Mouse (Mus musculus) ES-Bruce4 (cell line): ENCODE data around the gene Prkar1b. TPM values are rescaled to one million over a fixed set of nuclear protein-coding genes. Genes with fewer than 3 reads are reported as not detected.

Source experiments
- H3K27ac ChIP-seq: 2 replicates; pipeline ENCODE4 v1.5.1; 2012; ENCODE audit warnings: low read length, inconsistent platforms; ENCODE audit not compliant: insufficient read depth
- H3K27me3 ChIP-seq: 2 replicates; pipeline ENCODE4 v1.6.1; 2012; ENCODE audit warnings: mild to moderate bottlenecking, low read length, inconsistent platforms; ENCODE audit not compliant: control insufficient read depth, poor library complexity, insufficient read depth, severe bottlenecking
- H3K36me3 ChIP-seq: 2 replicates; pipeline ENCODE4 v1.6.1; 2012; ENCODE audit warnings: inconsistent platforms, mild to moderate bottlenecking, low read length, moderate library complexity; ENCODE audit not compliant: control insufficient read depth, poor library complexity, insufficient read depth, severe bottlenecking
- H3K4me1 ChIP-seq: one replicate; pipeline ENCODE4 v1.8.1; 2011; ENCODE audit warnings: low read length; ENCODE audit not compliant: control insufficient read depth, insufficient read depth
- H3K4me3 ChIP-seq: 2 replicates; pipeline ENCODE4 v1.5.1; 2011; ENCODE audit warnings: low read depth, mild to moderate bottlenecking, low read length
- H3K9ac ChIP-seq: 2 replicates; pipeline ENCODE4 v1.6.1; 2012; ENCODE audit warnings: low read depth, mild to moderate bottlenecking, inconsistent platforms; ENCODE audit not compliant: poor library complexity, severe bottlenecking
- H3K9me3 ChIP-seq: replicated peaks from 2 replicates; pipeline ENCODE4 v1.6.1; 2012; ENCODE audit warnings: mild to moderate bottlenecking, low read length, inconsistent platforms; ENCODE audit not compliant: control insufficient read depth, poor library complexity, insufficient read depth, severe bottlenecking
- CTCF ChIP-seq: IDR thresholded peaks from one replicate; pipeline ENCODE4 v1.8.1; 2011; ENCODE audit warnings: low read depth, low read length
- EP300 ChIP-seq: IDR thresholded peaks from 2 replicates; pipeline ENCODE4 v1.6.1; 2011; ENCODE audit warnings: low read depth, low read length; ENCODE audit not compliant: insufficient read depth
- POLR2A ChIP-seq: IDR thresholded peaks from one replicate; pipeline ENCODE4 v1.8.1; 2011; ENCODE audit warnings: low read length; ENCODE audit not compliant: insufficient read depth
- polyA plus RNA-seq: library from polyadenylated mRNA; stranded (reverse); fragments of >200 nt; gene quantifications from 2 replicates; pipeline ENCODE4 v1.2.4, GENCODE M21; 2011; ENCODE audit warnings: low read depth; ENCODE audit not compliant: missing spikeins, insufficient read depth, insufficient read length

The Prkar1b gene
- polyA plus RNA-seq, 1 experiment = 8.2 TPM

DNA sequence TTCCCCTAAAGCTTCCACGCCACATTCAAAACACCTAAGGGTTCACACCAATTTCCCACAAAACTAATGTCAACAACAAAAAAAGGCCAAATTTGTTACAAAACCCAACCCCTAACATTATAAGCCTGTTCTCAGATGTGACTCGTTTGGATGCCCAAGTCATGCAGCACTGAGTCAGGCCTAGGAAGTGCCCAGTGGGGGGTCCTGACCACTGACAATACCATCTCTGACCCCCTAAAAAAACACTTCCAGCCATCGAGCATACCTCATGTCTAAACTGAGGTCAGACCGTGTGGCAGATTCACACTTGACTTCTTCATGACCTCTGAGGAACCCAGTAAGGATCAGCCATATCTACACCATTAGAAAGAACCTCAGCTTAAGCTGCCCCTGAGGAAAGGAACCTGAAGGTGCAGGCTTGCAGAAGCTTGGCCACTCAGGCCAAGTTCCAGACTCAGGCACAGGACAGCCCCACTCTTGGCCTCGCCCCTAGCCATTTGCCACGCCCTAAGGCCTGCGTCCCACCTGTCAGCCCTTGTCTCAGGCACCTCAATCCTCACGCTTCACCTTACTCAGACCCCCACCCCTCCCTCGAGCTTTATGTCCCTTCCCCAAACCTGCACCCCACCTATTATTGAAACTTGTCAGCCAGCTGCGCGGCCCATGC lies 662 bp downstream of the Prkar1b start:
- no peaks in the 10 kb centered on the region for H3K27me3 ChIP-seq
- H3K9ac ChIP-seq = peak overlapping the region; percentile 3; the same call in 1 of the 2 replicates
- peak overlapping the region; percentile 28; the same call in 1 of the 2 replicates for H3K27ac ChIP-seq
- H3K9me3 ChIP-seq = no peaks in the 10 kb centered on the region
- no peak for TF ChIP-seq POLR2A
- TF ChIP-seq EP300 = peak; percentile 24; the same call in 1 of the 2 replicates
- no peak for TF ChIP-seq CTCF
- H3K4me3 ChIP-seq = peak overlapping the region; percentile 59
- H3K4me1 ChIP-seq = no peaks in the 10 kb centered on the region
- H3K36me3 ChIP-seq = peaks cover 3% of the 10 kb centered on the region; the same call in 1 of the 2 replicates

DNA sequence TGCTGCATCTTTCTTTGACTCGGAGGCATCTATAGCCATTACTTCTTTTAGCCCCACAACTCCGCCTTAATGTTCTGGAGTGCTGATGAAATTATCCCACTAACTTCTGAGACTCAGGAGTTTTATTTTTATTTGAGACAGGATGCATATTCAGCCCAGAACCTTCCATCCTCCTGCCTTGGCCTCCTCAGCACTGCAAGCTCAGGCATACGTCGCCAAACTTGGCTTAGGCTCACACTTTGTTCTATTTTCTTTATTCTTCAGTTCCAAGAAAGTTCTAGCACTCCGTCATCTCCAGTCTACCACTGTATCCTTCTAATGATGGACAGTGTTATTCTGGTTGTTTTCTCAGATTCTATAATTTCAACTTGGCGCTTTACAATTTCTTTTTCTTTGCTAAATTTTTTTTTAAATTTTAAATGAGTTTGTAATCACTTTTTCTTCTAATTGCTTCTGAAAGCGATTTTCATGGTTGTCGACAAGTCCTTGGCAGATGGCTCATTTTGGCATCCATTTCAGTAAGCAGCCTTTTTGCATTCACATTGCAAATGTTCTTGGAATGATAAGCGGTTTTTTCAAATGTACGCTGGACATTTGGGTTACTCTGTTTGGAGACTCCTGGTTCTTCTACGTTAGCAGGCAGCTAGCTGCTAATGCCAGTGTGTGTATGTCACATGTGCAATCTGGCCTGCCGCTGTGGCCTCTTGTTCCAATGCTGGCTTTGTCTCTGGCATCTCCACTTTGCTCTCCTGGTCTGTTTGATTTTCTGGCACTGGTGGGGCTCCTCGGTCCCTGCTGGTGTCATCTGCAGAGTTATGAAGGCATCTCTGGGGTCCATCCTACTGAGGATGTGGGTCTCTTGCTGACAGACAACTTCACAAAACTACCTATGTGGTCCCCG lies 2.4 kb downstream of the Prkar1b start:
- Histone ChIP-seq H3K9me3 (no peaks in the 10 kb centered on the region), H3K27me3 (no peaks in the 10 kb centered on the region), H3K4me1 (no peaks in the 10 kb centered on the region), H3K9ac (no peak overlapping the region), H3K27ac (no peak overlapping the region), H3K4me3 (no peak overlapping the region), H3K36me3 (no peaks in the 10 kb centered on the region)
- TF ChIP-seq EP300 (no peak), CTCF (no peak), POLR2A (no peak)

DNA sequence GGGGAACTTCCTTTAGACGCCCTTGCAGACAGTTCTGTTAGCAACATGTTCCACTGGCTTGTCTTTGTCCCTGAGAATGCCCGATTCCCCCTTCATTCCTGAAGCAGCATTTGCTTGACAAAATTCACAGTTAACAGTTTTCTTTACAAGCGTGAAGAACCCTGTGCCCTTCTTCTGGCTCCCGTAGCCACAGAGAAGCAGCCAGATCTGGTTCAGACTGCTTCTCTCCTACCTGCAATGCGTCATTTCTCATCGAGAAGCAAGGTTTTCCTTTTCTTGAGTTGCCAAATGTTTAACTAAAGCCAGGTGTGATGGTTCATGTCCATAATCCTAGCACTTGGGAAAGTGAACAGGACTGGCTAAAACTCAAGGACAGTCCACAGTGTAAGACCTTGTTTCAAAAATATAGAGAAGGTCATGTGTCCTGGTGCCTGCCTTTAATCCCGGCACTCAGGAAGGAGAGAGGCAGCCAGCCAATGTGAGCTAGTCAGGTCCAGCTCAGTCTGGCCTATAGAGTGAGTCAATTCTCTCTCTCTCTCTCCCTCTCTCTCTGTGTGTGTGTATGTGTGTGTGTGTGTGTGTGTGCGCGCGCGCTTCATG lies 3.2 kb downstream of the Prkar1b start:
- H3K9ac ChIP-seq = no peak overlapping the region
- no peak overlapping the region for H3K27ac ChIP-seq
- H3K4me1 ChIP-seq = no peaks in the 10 kb centered on the region
- no peak for TF ChIP-seq EP300
- TF ChIP-seq CTCF = no peak
- TF ChIP-seq POLR2A = no peak
- H3K27me3 ChIP-seq = no peaks in the 10 kb centered on the region
- no peaks in the 10 kb centered on the region for H3K9me3 ChIP-seq
- H3K36me3 ChIP-seq = no peaks in the 10 kb centered on the region
- no peak overlapping the region for H3K4me3 ChIP-seq

DNA sequence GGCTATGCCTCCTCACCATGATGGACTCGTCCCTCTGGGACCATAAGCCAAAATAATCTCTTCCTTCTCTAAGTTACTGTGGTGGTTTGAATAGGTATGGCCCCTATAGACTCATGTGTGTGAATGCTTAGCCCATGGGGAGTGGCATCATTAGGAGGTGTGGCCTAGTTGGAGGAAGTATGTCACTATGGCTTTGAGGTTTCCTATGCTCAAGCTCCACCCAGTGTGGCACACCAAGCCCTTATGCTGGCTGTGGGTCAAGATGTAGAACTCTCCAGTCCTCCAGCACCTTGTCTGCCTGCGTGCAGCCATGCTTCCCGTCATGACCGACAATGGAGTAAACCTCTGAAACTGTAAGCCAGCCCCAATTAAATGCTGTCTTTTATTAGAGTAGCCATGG lies 4.1 kb downstream of the Prkar1b start:
- Histone ChIP-seq H3K4me1 (no peaks in the 10 kb centered on the region), H3K9me3 (no peaks in the 10 kb centered on the region), H3K27ac (no peak overlapping the region), H3K36me3 (no peaks in the 10 kb centered on the region), H3K4me3 (no peak overlapping the region), H3K9ac (no peak overlapping the region), H3K27me3 (no peaks in the 10 kb centered on the region)
- no peak for TF ChIP-seq CTCF
- no peak for TF ChIP-seq EP300
- no peak for TF ChIP-seq POLR2A

DNA sequence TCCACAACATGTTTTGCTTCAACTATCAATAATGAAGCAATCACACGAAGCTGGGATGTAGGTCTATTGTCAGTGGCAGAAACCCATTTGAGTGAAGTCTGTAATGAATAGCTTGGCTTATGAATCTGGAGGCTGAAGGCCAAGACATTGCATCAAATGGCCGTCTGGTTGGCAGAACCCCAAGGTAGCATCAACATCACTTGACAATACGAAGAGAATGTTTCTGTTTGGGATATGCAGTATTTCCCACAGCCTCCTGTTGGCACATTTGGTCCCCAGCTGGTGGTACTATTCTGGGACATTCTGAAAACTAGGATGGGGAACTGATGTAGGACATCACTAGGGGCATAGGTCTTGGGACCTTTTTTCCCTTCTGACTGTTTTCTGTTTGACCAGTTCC lies 5.9 kb downstream of the Prkar1b start:
- no peak overlapping the region for H3K4me3 ChIP-seq
- no peaks in the 10 kb centered on the region for H3K27me3 ChIP-seq

GRCm38 (mm10) chr5:139141326-139141725 lies 8.5 kb downstream of the Prkar1b start:
- TF ChIP-seq CTCF (no peak), EP300 (no peak), POLR2A (no peak)
- no peaks in the 10 kb centered on the region for H3K36me3 ChIP-seq
- no peak overlapping the region for H3K27ac ChIP-seq

More for the DNA sequence above, 5.9 kb downstream of the Prkar1b start:
- Histone ChIP-seq H3K4me1 (no peaks in the 10 kb centered on the region), H3K27ac (no peak overlapping the region), H3K9me3 (no peaks in the 10 kb centered on the region), H3K36me3 (no peaks in the 10 kb centered on the region), H3K9ac (no peak overlapping the region)
- no peak for TF ChIP-seq POLR2A
- no peak for TF ChIP-seq CTCF
- no peak for TF ChIP-seq EP300

More at GRCm38 (mm10) chr5:139141326-139141725, 8.5 kb downstream of the Prkar1b start:
- Histone ChIP-seq H3K4me3 (no peak overlapping the region), H3K9me3 (no peaks in the 10 kb centered on the region), H3K4me1 (no peaks in the 10 kb centered on the region), H3K9ac (no peak overlapping the region), H3K27me3 (no peaks in the 10 kb centered on the region)
